Mouse (Mus musculus) heart, postnatal 0 days (tissue): Measurements from ENCODE around the gene Grb2.
A peak's percentile ranks its signal among the peaks of the same experiment; 100 is the strongest.

Source experiments
- CTCF ChIP-seq: IDR thresholded peaks from 2 replicates; pipeline ENCODE4 v1.5.1; 2016; ENCODE audit warnings: antibody characterized with exemption, control low read depth, low read depth
- EP300 ChIP-seq: IDR thresholded peaks from 2 replicates; pipeline ENCODE4 v1.6.1; 2016; ENCODE audit warnings: antibody characterized with exemption, low read depth

GRCm38 (mm10) chr11:115623487-115624070, 84.8 kb downstream of the Grb2 start:
- TF ChIP-seq CTCF: peak; percentile 45
- TF ChIP-seq EP300: no peak
